Mouse (Mus musculus): ENCODE results near the gene Sik3. TPM values are rescaled to one million over a fixed set of nuclear protein-coding genes. Genes with fewer than 3 reads are reported as not detected.

Gene Sik3
- total RNA-seq, 2 experiments from 2014 or later: 143 to 147 TPM

DNA sequence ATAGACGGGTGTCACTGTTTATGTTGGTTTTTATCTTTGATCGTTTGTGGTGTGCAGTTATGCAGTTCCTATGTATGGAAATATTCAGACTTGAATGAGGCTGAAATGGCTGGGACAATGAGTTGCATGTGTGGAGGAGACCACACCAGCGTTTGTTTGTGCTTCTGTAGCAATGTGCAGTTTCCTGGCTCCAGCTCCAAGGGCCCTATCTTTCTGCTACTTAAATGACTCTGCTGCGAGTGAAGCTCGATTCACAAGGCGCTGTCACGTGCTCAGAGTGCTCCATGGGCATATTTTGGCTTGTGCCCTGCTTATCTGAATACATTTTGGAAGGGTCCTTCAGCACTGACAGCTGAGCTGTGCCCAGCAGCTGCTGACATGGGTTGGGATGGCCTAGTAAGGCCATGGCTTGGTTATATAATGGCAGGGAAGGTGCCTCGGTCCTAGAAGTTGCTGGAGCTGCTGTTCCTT, 2.5 kb downstream of the Sik3 start:
- peak in 1 of 2 experiments; percentile 67 for DNase-seq (ENCODE audit: low spot score in 2 of 2)

DNA sequence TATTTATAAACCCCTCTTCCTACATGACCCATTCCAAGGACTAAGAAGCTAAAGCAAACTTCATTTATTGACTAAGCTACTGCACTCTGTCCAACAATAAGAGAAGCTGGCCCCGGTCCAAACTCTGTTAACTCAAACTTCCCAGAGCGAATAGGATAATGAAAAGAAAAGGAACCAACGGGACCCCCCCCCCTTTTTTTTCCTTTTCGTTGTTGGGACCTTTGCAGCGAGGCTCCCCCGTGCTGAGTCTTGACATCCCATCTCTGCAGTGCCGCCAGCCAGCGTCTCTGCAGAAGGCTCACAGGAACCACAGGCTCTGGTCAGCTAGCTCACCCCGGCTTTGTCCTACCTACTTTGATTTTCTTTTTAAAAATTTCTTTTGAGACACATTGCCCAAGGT, 3.2 kb downstream of the Sik3 start:
- peak in 1 of 2 experiments; percentile 43 for DNase-seq (ENCODE audit: low spot score in 2 of 2)

DNA sequence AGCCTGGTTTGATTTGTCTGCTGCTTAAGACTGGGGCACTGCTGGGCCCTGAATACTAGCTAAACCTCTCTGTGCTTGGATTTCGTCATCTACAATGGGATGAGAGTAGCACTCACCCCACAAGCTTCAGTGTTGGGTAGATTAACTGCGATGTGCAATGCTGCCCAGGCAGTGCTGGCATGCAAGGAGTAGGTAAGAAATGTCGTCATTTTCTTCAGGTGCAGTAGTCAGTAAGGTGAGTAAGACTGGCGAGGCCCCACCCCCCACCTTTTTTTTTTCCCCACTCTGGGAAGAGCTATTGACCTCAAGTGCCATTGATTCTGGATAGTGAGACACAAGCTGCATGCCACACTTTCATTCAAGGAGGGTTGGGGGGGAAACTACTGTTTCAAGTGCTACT, 3.8 kb downstream of the Sik3 start:
- no peak for DNase-seq (ENCODE audit: low spot score in 2 of 2)

DNA sequence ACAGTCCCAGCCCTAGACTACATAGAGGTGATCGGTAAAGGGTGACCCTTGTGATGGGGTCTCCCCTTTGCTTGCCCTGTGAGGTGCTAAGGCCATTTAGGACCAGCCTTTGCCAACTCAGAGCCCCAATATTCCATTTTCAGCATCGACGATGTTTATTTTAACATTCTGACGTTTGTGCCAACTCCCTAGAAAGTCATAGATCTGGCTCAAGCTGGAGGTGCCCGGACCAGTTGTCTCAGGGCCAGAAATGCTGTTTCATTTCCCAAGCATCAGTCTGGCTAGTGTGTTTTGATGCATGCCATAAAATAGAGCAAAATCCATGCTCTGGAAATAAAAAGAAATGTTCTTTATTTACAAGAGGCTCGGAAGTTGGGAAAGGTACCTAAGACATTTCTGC, 5.7 kb downstream of the Sik3 start:
- no peak for DNase-seq (ENCODE audit: low spot score in 2 of 2)

DNA sequence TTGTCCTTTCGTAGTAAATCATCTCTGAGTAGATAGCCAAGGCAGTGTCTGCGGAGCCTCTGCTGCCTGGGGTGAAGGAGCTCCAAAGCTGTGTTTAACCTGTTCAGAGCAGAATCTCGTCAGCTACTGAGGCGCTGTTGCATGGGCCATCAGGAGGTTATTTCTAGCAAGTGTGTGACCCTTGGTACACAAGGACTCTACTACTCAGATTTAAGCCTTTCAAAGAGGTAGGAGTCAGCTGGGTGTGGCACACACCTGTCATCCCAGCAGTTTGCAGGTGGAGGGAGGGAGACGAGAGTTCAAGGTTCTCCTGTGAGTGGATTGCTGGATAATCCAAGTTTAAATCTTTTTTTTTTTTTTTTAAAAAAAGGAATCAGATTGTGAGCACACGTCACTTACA, 7.4 kb downstream of the Sik3 start:
- no peak for DNase-seq (ENCODE audit: low spot score in 2 of 2)

DNA sequence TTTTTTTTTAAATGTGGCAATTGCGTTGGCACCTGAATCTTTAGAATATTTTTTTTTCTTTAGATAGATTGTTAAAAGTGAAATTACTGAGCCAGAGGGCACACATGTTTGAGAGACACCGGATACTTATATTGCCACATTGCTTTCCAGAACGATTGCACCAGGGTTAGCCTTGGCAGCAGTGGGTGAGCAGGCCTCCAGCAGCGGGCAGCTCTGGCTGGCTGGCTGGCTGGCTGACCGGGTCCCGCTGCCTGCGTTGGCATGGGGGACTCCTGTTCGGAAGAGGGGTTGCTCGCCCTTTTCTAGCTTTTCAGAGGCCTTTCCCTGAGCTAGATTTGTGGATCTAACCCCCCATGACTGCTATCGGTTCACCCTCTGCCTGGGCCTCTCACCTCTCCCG, 11.0 kb downstream of the Sik3 start:
- no peak for DNase-seq (ENCODE audit: low spot score in 2 of 2)

DNA sequence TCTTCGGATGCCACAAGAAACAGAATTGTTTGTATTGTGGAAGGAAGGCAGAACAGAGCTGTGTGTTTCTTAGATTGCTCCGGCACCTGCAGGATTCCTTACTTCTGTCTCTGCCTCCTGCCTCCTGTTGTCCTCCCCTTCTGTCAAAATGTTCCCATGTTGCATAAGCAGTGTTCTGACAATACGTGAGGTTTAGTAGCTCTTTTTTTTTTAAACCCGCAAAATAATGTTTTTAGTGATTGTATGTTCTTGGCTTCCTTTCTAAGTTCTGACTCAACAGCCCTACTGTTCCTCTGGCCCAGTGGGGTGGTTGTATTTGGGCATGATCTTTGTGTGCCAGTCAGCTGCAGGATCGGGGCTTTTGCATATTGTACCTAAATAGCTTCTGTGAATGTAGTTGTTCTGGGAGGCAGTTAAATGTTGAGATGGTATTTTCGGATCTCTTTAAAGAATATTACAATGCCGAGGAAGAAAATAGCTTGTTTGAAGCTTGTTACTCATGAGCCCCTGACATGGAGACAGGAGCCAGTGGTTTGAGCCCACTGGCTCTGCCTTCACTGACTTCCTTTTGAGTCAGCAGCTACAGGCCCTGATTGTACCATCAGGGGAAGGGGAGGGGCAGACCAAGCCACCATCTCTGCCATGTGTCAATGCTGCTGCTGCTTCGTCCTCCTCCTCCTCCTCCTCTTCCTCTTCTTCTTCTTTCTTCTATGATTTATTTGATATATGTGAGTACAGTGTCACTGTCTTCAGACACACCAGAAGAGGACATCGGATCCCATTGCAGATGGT, 13.6 kb downstream of the Sik3 start:
- peak; percentile 46 to 87 for DNase-seq (ENCODE audit: low spot score in 2 of 2)

DNA sequence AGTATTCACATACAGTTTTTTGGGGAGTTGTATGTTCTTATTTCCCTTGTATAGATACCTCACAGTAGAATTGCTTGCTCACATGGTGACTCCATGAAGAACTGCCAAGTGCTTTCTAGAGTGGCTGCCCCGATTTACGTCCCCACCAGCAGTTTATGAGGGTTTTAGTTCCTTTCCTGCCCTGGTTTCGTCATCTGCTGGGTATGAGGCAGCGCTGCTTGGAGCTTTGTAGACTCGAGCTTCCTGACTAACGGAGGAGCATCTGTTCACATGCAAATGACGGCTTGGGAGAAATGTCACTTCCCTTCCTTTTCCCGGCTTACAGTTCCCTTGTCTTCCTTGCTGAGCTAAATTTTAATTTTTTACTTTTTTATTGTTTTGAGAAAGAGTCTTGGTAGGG, 15.4 kb downstream of the Sik3 start:
- peak in 1 of 2 experiments; percentile 58 for DNase-seq (ENCODE audit: low spot score in 2 of 2)

DNA sequence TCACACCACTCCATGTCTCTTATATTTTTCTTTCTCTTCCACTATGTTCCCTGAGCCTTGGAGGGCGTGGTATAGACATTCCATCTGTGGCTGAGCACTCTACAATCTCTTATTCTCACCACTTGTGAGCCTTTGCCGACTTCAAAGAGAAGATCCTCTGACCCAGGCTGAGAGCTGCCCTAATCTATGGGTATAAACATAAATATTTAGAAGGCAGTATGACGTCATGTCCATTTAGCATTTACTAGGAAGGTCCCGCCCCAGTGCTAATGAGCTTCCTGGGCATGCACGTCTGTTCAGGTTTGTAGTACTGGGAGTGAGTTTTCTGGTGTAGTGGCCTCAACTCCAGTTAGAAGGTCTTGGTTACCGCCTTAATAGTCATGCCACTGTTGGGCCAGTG, 16.9 kb downstream of the Sik3 start:
- DNase-seq (ENCODE audit: low spot score in 2 of 2): no peak

DNA sequence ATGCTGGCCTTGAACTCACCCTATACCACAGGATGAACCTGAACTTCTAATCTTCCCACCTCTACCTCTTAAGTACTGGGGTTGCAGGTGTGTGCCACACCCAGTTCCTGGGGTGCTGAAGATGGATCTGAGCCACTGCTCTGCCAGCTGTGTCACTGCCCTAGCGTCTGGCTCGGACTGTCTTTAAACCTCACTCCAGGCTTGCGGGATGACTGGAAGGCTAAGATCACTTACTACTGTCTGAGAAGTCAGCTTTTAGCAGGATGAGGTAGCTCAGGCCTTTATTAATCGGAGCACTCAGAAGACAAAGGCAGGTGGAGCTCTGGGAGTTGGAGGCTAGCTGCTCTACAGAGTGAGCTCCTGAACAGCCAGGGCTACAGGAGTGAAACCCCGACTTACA, 17.6 kb downstream of the Sik3 start:
- no peak for DNase-seq (ENCODE audit: low spot score in 2 of 2)

DNA sequence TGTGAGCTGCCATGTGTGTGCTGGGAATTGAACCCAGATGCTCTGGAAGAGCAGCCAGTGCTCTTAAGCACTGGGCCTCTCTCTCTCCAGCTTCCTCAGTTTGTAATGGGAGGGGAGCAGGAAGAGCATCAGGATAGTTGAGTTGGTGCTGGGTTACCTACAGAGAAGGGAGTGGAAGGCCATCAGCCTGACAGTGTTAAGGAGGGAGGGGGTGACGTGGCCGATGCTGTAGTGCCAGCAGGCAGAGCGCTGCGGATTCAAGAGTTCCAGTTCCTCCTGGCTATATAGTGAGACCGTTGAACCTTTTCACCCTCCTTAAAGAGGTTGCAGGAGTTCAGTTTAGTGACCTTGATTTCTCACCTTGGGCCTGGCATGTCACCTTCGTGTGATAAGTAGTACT, 18.3 kb downstream of the Sik3 start:
- no peak for DNase-seq (ENCODE audit: low spot score in 2 of 2)

DNA sequence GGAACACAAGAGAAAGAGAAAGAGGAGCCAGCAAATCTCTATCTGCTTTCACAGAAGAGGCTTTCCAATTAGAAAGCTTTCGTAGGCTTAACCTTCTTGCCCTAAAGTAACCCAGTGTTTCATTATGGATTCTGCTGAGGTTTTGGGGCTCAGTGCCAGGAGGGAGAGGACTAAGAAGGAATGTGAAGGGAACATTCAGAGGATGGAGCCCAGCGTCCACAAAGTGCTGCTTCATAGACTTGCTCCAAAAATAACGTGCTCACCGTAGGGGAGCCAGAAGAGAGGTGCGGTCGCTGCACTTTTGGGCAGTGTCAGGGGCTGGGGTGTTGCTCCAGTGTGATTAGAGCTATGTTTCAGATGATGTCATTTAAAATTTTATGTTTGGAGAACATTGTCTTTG, 19.6 kb downstream of the Sik3 start:
- DNase-seq (ENCODE audit: low spot score in 2 of 2): peak in 1 of 2 experiments; percentile 60

DNA sequence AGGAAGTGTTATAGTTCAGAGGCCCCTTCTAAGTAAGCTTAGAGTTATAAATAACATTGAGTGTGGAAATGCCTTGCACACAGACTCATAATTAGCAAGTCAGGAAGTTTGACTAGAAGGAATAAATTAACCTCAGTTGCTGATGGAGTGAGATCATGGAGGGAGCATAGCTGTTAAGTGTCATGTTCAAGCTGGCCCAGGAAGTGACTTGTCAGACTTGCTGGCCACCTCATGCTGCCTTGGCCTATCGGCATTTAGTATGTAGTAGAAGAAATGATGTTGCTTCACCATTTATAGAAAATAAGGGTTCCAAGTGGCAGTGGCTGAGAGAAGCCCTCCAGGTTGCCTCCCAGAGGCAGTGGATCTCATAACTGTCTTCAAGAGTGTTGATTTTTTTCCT, 20.4 kb downstream of the Sik3 start:
- DNase-seq (ENCODE audit: low spot score in 2 of 2): no peak

DNA sequence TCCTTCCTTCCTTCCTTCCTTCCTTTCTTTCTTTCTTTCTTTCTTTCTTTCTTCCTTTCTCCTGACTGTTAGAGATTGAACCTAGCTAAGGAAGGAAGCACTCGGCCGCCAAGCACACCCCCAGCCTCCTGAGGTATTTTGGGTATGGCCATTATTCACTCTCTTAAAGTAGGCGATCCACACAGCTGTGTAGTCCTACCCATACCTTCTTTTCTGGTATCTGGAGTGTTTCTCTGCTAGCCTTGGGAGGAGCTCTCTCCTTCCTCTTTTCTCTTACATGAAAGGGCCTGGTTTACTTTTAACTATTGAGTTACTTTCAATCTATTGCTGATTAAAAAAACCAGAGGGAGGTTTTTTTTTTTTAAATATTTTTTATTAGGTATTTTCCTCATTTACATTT, 21.2 kb downstream of the Sik3 start:
- DNase-seq (ENCODE audit: low spot score in 2 of 2): no peak

DNA sequence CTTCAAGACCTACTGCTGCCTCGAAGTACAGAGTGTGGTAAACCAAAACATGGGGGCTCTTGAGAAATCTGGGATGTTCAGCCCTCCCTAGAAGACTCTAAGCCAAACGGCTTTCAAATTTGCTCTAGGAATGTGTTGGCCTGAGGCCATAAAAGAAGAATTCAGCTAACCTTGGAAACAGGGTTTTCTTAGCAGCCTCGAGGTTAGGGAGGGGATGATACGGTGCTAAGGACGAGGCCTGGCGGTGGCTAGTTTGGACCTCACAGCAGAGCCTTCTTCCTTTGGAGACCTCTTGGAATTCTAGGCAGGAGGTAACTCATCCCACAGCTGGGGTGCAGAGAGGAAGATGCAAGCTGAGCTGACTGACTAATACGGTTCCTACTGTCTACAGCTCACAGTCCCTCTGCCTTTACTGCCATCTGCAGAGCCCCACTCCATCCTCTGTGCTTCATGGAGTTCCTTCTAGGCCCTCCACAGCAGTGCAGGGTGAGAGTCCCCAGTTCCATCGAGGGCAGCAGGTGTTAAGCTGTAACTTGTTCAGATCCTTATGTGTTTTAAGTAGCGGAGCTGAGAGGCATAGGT, 22.8 kb downstream of the Sik3 start:
- DNase-seq (ENCODE audit: low spot score in 2 of 2): no peak

DNA sequence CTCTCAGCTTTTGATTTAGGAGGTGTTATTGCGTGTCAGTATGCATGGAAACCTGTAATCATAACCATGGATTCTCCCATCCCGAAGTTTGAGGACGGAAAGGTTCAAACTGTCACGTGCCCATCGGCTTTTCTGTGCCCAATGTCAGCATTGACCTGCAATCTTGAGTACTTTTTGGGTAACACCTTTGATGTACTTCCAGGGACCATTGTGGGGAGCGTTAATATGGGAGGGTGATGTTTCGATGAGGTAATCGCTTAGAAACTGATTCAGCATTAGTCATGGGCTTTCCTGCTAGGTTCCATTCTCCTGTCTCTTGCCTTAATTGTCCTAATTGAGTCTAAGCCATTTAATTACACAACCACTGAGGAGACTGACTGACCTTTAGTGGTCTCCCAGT, 24.3 kb downstream of the Sik3 start:
- DNase-seq (ENCODE audit: low spot score in 2 of 2): no peak

DNA sequence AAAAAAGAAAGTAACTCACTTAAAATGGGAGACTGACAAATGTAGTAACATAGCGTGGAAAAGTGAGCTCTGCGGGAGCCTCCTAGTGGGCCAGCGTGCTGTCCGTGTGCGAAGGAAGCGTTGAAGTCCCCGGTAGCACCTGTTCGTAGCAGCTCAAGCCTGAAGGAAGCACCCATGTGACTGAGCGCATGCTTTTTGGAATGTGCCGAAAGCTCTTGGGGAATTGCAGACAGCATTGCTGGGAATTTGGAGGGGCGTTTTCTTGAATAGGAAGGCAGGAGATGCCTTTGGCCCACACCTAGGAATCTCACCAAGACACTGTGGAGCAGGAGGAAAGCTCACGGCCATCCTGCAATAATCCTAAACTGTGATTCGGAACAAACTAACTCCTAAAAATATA, 26.2 kb downstream of the Sik3 start:
- DNase-seq (ENCODE audit: low spot score in 2 of 2): no peak

DNA sequence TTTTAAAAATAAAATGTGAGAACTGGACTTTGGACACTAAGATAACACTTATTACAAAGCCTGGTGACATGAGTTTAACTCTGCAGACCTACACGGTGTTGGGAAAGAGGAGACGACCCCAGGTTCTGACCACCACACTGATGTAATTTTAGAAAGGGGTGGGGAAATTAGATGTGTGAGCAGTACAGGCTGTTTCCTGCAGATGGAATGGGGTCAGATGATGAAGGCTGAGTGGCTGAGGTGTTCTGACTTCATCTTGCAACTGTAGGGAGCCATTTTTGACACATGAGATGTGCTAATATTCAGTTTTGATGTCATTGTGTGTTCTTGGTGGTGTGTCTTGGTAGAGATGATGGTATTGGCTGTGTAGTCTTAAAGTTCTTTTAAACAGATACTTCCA, 28.6 kb downstream of the Sik3 start:
- no peak for DNase-seq (ENCODE audit: low spot score in 2 of 2)

DNA sequence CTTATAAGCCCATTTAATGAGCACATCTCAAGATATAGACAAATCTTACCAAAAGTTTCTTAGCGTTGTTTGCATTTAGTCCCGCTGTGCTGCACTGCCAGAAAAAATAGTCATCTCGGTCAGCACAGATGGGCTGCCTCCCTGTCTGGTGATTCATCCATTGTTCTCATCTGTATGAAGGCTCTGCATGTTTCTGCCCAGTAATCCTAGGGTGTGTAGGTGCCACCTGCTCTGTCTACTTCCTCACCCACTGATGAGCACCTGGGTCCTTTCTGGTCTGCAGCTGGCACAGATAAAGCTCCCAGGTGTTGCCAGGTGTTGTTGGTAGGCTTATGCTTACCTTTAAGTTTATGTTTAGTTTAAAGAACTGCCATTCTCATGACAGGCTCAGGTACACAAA, 29.8 kb downstream of the Sik3 start:
- peak; percentile 28 to 55 for DNase-seq (ENCODE audit: low spot score in 2 of 2)

DNA sequence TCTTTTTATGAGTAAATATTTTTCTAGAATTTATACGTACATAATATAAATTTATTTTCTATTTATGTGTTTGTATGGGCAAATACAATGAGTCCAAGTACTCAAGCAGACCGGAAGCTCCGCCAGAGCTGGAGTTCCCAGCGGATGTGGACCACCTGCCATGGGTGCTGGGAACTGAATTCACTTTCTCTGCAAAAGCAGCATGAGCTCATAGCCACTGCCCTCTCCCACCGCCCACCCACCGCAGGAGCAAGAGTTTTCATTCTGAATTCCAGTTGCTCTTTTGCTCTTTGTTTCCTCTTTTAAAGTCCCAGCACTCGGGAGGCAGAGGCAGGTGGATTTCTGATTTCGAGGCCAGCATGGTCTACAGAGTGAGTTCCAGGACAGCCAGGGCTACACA, 31.0 kb downstream of the Sik3 start:
- DNase-seq (ENCODE audit: low spot score in 2 of 2): no peak

DNA sequence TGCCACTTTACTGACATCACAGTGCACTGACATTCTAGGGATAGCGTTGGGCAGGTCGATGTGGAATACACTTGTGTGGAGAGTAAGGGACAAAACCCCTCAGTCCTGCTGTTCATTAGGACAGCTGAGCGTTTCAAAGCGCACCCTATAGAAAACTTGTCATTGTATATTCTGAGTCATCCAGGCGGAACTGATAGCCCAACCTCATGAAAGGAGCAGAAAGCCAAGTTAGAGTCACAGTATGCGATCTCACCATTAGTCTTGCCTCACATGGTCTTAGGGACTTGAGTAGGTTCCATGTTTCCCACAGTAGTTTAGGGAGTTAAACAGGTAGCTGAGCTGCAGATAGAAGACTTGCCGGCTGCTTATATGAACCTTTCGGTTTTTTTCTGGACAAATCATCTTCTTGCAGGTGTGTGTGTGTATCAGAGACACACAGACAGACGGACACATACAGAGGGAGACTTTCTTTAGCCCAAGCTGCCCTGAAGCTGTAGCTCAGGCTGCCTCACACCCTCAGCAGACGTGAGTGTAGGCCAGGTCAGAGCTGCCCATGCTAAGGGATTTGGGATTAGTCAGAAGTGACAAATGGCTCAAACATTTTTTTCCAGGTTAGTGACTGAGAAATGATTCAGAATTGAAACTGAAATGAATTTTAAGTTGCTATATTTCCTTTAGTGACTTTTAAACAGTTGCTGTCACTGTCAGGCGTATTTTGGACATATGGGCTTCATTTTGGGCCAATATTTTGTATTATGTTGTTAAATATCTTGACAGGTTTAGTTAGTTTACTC, 34.3 kb downstream of the Sik3 start:
- no peak for DNase-seq (ENCODE audit: low spot score in 2 of 2)

DNA sequence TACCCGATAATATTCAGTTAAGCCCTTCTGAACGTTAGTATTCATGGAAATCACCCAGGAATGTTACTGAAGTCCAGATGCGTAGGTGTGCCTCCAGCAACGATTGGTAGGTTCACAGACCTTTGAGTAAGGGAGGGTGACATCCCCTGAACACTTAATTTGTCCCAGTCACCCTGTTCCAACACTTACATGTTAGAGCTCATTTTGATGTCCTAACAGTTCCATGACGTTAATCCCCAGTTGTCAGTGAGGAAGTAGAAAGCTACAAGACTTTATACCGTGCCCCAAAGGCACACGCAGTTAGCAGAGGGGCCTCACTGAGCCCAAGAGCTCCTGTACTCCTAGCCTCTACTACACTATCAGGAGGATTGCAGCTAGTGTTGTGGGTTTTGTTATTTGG, 36.9 kb downstream of the Sik3 start:
- no peak for DNase-seq (ENCODE audit: low spot score in 2 of 2)
